Mouse (Mus musculus) 3T3-L1 (cell line): ENCODE measurements at regions not wholly inside any gene's neighbourhood (a gene's known extent, or its start where the extent isn't known, plus 50 kb on each side); places are given as distances from the start of the nearest gene placed in this dataset.
A peak's percentile ranks its signal among the peaks of the same experiment; 100 is the strongest.

Source experiments
- DNase-seq: peaks from one replicate; pipeline ENCODE4 v3.0.0-alpha.2; 2015; ENCODE audit warnings: low read depth, low spot score

GRCm38 (mm10) chr2:96006204-96006868 is 311.6 kb upstream of the Lrrc4c start:
- peak; percentile 3 for DNase-seq
